Comparison of ENCODE assay signal across 13 mouse cellular contexts in genomic region chr7:66304993-66305713, GRCm38 (mm10).
DNase-seq lines count a peak whose midpoint lies in the region; ATAC-seq and TF ChIP-seq lines count a peak whose summit lies in the region.
"Had no signal": no experiment of that assay in that cellular context is flagged by ENCODE, and none has a peak within 500 bp of the region (broad histone marks: within the 10 kb centered on the region; RNA-seq: fewer than 3 reads in every experiment).

No protein-coding gene starts in this region.

- no peaks in the 10 kb centered on the region for H3K36me3 ChIP-seq in forebrain, postnatal 0 days (ENCODE audit: insufficient read depth)
- H3K36me3 ChIP-seq in forebrain, embryonic 16.5 days (ENCODE audit: control insufficient read depth, insufficient read depth) = no peaks in the 10 kb centered on the region
- no peaks in the 10 kb centered on the region for H3K36me3 ChIP-seq in hindbrain, embryonic 15.5 days
- H3K36me3 ChIP-seq in hindbrain, embryonic 10.5 days = no peaks in the 10 kb centered on the region

- WGBS in forebrain, postnatal 0 days = 55% methylated on average over 8 of the region's 8 CpGs
- WGBS in forebrain, embryonic 16.5 days = 59% methylated on average over 8 of the region's 8 CpGs
- 70% methylated on average over 8 of the region's 8 CpGs for WGBS in hindbrain, embryonic 15.5 days
- 90% methylated on average over 8 of the region's 8 CpGs for WGBS in hindbrain, embryonic 10.5 days
- 48% methylated on average over 8 of the region's 8 CpGs for WGBS in large intestine, adult 2 months

- H3K4me1 ChIP-seq in forebrain, postnatal 0 days (ENCODE audit: insufficient read depth) = no peaks in the 10 kb centered on the region
- no peaks in the 10 kb centered on the region for H3K4me1 ChIP-seq in forebrain, embryonic 16.5 days (replicated peaks; ENCODE audit: control insufficient read depth, insufficient read depth, low read length)
- 0 out of 2 replicates have a peak, but pooled peaks cover 4% of the 10 kb centered on the region for H3K4me1 ChIP-seq in hindbrain, embryonic 15.5 days (replicated peaks)
- peaks cover 6% of the 10 kb centered on the region; the same call in 1 of the 2 replicates for H3K4me1 ChIP-seq in hindbrain, embryonic 10.5 days (replicated peaks)
- H3K4me1 ChIP-seq: embryonic facial prominence, embryonic 12.5 days had no signal

- no peak overlapping the region for H3K4me3 ChIP-seq in forebrain, postnatal 0 days (ENCODE audit: low read depth, low read length)
- H3K4me3 ChIP-seq in forebrain, embryonic 16.5 days (replicated peaks; ENCODE audit: low read length) = no peak overlapping the region
- H3K4me3 ChIP-seq in hindbrain, embryonic 15.5 days = no peak overlapping the region
- H3K4me3 ChIP-seq in hindbrain, embryonic 10.5 days = no peak overlapping the region
- H3K4me3 ChIP-seq: embryonic facial prominence, embryonic 12.5 days had no signal

- no peaks in the 10 kb centered on the region for H3K9me3 ChIP-seq in forebrain, postnatal 0 days (ENCODE audit: low read length)
- H3K9me3 ChIP-seq in forebrain, embryonic 16.5 days (ENCODE audit: control insufficient read depth, low read length) = no peaks in the 10 kb centered on the region
- no peaks in the 10 kb centered on the region for H3K9me3 ChIP-seq in hindbrain, embryonic 15.5 days
- no peaks in the 10 kb centered on the region for H3K9me3 ChIP-seq in hindbrain, embryonic 10.5 days
- H3K9me3 ChIP-seq: embryonic facial prominence, embryonic 12.5 days had no signal

- DNase-seq in forebrain, postnatal 0 days = peak; percentile 58
- no peak for DNase-seq in hindbrain, embryonic 10.5 days (ENCODE audit: low spot score)
- peak; percentile 61 for DNase-seq in 416B (ENCODE audit: low read depth)
- DNase-seq in large intestine, adult 2 months (ENCODE audit: low read depth, low spot score) = peak; percentile 55
- DNase-seq in spleen, adult 12 weeks (ENCODE audit: low spot score) = no peak
- no peak for DNase-seq in cerebellum, postnatal 25 days
- DNase-seq: B cell, adult 2 months; cerebellum, adult 9-11 months; kidney, adult 18-20 months had no signal

- H3K4me2 ChIP-seq in forebrain, postnatal 0 days (ENCODE audit: low read depth) = no peak overlapping the region
- no peak overlapping the region for H3K4me2 ChIP-seq in forebrain, embryonic 16.5 days (ENCODE audit: low read length)
- no peak overlapping the region for H3K4me2 ChIP-seq in hindbrain, embryonic 15.5 days
- H3K4me2 ChIP-seq: embryonic facial prominence, embryonic 12.5 days had no signal

- ATAC-seq in forebrain, postnatal 0 days = 0 out of 2 replicates have a peak, but pooled peaks have one; percentile 17
- ATAC-seq in forebrain, embryonic 16.5 days = no peak
- ATAC-seq in hindbrain, embryonic 15.5 days (ENCODE audit: low FRiP score, low read depth) = peak; percentile 63; the same call in 1 of the 2 replicates
- ATAC-seq: activated CD4-positive, CD25-positive, alpha-beta regulatory T cell, adult 4 months had no signal

- no peak overlapping the region for H3K9ac ChIP-seq in forebrain, postnatal 0 days
- H3K9ac ChIP-seq in forebrain, embryonic 16.5 days (replicated peaks; ENCODE audit: low read depth, low read length) = no peak overlapping the region
- H3K9ac ChIP-seq in hindbrain, embryonic 15.5 days = no peak overlapping the region
- H3K9ac ChIP-seq: embryonic facial prominence, embryonic 12.5 days had no signal

- no peak overlapping the region for H3K27ac ChIP-seq in forebrain, postnatal 0 days (ENCODE audit: low read depth, low read length)
- no peak overlapping the region for H3K27ac ChIP-seq in forebrain, embryonic 16.5 days (ENCODE audit: low read length)
- peak overlapping the region; percentile 50 for H3K27ac ChIP-seq in hindbrain, embryonic 15.5 days (replicated peaks)
- H3K27ac ChIP-seq in hindbrain, embryonic 10.5 days = no peak overlapping the region
- H3K27ac ChIP-seq: embryonic facial prominence, embryonic 12.5 days had no signal

- no peaks in the 10 kb centered on the region for H3K27me3 ChIP-seq in forebrain, postnatal 0 days (ENCODE audit: insufficient read depth, low read length)
- H3K27me3 ChIP-seq in forebrain, embryonic 16.5 days (replicated peaks; ENCODE audit: control insufficient read depth, insufficient read depth, low read length) = no peaks in the 10 kb centered on the region
- H3K27me3 ChIP-seq in hindbrain, embryonic 15.5 days = no peaks in the 10 kb centered on the region
- H3K27me3 ChIP-seq in hindbrain, embryonic 10.5 days (ENCODE audit: insufficient read depth, poor library complexity, severe bottlenecking) = no peaks in the 10 kb centered on the region
- H3K27me3 ChIP-seq: embryonic facial prominence, embryonic 12.5 days had no signal

- TF ChIP-seq CTCF in forebrain, postnatal 0 days (IDR thresholded peaks at IDR 0.05; ENCODE audit: low read depth) = no peak

Comparison
In these comparisons a context has a peak if more than half of its experiments do, and no peak if none do; other contexts are left out.
1. DNase-seq: peak in forebrain, postnatal 0 days (single experiment), 416B (single experiment) and large intestine, adult 2 months (single experiment); none in hindbrain, embryonic 10.5 days (single experiment), spleen, adult 12 weeks (single experiment) and cerebellum, postnatal 25 days (0 of 2).